Mouse (Mus musculus) cerebellum, adult 9-10 months (tissue): ENCODE measurements at regions not wholly inside any gene's neighbourhood (a gene's known extent, or its start where the extent isn't known, plus 50 kb on each side); places are given as distances from the start of the nearest gene placed in this dataset.

Experiments used
- DNase-seq: peaks from one replicate; pipeline ENCODE4 v3.0.0; 2022

- no peak for DNase-seq
Measured at GRCm38 (mm10) chr12:110087812-110088211, 191.1 kb upstream of the Dio3 start.

GRCm38 (mm10) chr12:110102186-110102585, 176.7 kb upstream of the Dio3 start:
- no peak for DNase-seq

GRCm38 (mm10) chr12:110112051-110112722, 166.7 kb upstream of the Dio3 start:
- no peak for DNase-seq

- no peak for DNase-seq
Measured at GRCm38 (mm10) chr12:110112723-110113105, 166.2 kb upstream of the Dio3 start.

GRCm38 (mm10) chr12:110120141-110120540, 158.7 kb upstream of the Dio3 start:
- no peak for DNase-seq

GRCm38 (mm10) chr12:110122976-110123375, 155.9 kb upstream of the Dio3 start:
- no peak for DNase-seq

GRCm38 (mm10) chr12:110126525-110126924, 152.3 kb upstream of the Dio3 start:
- DNase-seq = no peak

- DNase-seq = no peak
Measured at GRCm38 (mm10) chr12:110145379-110145778, 133.5 kb upstream of the Dio3 start.

GRCm38 (mm10) chr12:110154225-110154962, 124.5 kb upstream of the Dio3 start:
- no peak for DNase-seq

- DNase-seq = no peak
Measured at GRCm38 (mm10) chr12:110154963-110155325, 123.9 kb upstream of the Dio3 start.

GRCm38 (mm10) chr12:110156441-110156840, 122.4 kb upstream of the Dio3 start:
- no peak for DNase-seq

GRCm38 (mm10) chr12:110157998-110158747, 120.7 kb upstream of the Dio3 start:
- no peak for DNase-seq

- DNase-seq = no peak
Measured at GRCm38 (mm10) chr12:110161306-110161705, 117.6 kb upstream of the Dio3 start.

- DNase-seq = no peak
Measured at GRCm38 (mm10) chr12:110165462-110165861, 113.4 kb upstream of the Dio3 start.

GRCm38 (mm10) chr12:110168407-110168806, 110.5 kb upstream of the Dio3 start:
- no peak for DNase-seq

GRCm38 (mm10) chr12:110169261-110169660, 109.6 kb upstream of the Dio3 start:
- no peak for DNase-seq

- no peak for DNase-seq
Measured at GRCm38 (mm10) chr12:110170496-110170895, 108.4 kb upstream of the Dio3 start.

GRCm38 (mm10) chr12:110177826-110178225, 101.0 kb upstream of the Dio3 start:
- no peak for DNase-seq

GRCm38 (mm10) chr12:110183473-110183872, 95.4 kb upstream of the Dio3 start:
- no peak for DNase-seq

- no peak for DNase-seq
Measured at GRCm38 (mm10) chr12:110185399-110185798, 93.5 kb upstream of the Dio3 start.

GRCm38 (mm10) chr12:110186381-110186780, 92.5 kb upstream of the Dio3 start:
- no peak for DNase-seq

- DNase-seq = no peak
Measured at GRCm38 (mm10) chr12:110186911-110187245, 92.0 kb upstream of the Dio3 start.

- DNase-seq = no peak
Measured at GRCm38 (mm10) chr12:110187246-110188135, 91.4 kb upstream of the Dio3 start.
